Mouse (Mus musculus): ENCODE measurements around the gene Gm43302.
"Not testable (repeated sequence)": the region's sequence is repeated elsewhere in the genome, so short reads cannot be mapped to it uniquely, and the experiment has no call there.

DNA sequence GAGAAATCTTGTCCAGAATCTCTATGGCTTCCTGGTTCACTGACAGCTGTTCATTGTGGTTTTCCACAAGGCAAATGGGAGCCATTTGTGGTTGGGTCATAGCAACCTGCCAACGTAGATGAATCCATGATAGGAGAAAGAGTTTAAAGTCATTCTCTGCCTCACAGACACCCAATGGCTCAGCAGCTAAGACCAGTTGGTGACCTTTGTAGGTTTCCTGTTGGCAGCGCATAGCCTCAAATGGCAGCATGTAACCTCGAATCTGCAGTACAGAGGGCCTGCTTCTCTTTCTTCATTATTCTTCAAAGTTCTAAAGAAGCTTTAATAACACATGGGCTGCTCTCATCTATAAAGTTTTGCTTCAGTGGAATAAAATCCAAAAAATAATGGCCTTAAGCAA, 2.6 kb downstream of the Gm43302 start:
- not testable (repeated sequence) for TF ChIP-seq POLR2A (IDR thresholded peaks at IDR 0.05; ENCODE audit: borderline replicate concordance, extremely low read depth, insufficient read depth, insufficient read length, poor library complexity, severe bottlenecking); CTCF (IDR thresholded peaks at IDR 0.05; ENCODE audit: borderline replicate concordance, extremely low read depth, insufficient read depth, insufficient read length)
